Comparison of ENCODE assay signal across 9 mouse cellular contexts in genomic region chr1:64408807-64409582, GRCm38 (mm10).
A peak's percentile ranks its signal among the peaks of the same experiment; 100 is the strongest.
DNase-seq lines count a peak whose midpoint lies in the region; ATAC-seq and TF ChIP-seq lines count a peak whose summit lies in the region.
"Had no signal": no experiment of that assay in that cellular context is flagged by ENCODE, and none has a peak within 500 bp of the region (broad histone marks: within the 10 kb centered on the region; RNA-seq: fewer than 3 reads in every experiment).

No protein-coding gene starts in this region.

- no peaks in the 10 kb centered on the region for H3K4me1 ChIP-seq in kidney, adult 2 months (ENCODE audit: control insufficient read depth, insufficient read depth, low read length)
- no peaks in the 10 kb centered on the region for H3K4me1 ChIP-seq in kidney, embryonic 15.5 days
- no peaks in the 10 kb centered on the region for H3K4me1 ChIP-seq in intestine, embryonic 15.5 days (replicated peaks)
- H3K4me1 ChIP-seq: embryonic facial prominence, embryonic 12.5 days had no signal

- H3K36me3 ChIP-seq in kidney, adult 2 months (ENCODE audit: control insufficient read depth, insufficient read depth, low read length), result no peaks in the 10 kb centered on the region
- no peaks in the 10 kb centered on the region for H3K36me3 ChIP-seq in kidney, embryonic 15.5 days
- H3K36me3 ChIP-seq in intestine, embryonic 15.5 days, result no peaks in the 10 kb centered on the region
- H3K36me3 ChIP-seq: embryonic facial prominence, embryonic 12.5 days had no signal

- no peak overlapping the region for H3K4me3 ChIP-seq in kidney, adult 2 months (ENCODE audit: insufficient read depth, low read depth, low read length)
- H3K4me3 ChIP-seq in kidney, embryonic 15.5 days (replicated peaks), result no peak overlapping the region
- no peak overlapping the region for H3K4me3 ChIP-seq in intestine, embryonic 15.5 days (replicated peaks)
- H3K4me3 ChIP-seq: embryonic facial prominence, embryonic 12.5 days had no signal

- H3K9me3 ChIP-seq in kidney, embryonic 15.5 days (replicated peaks), result no peaks in the 10 kb centered on the region
- H3K9me3 ChIP-seq in intestine, embryonic 15.5 days, result no peaks in the 10 kb centered on the region
- H3K9me3 ChIP-seq: embryonic facial prominence, embryonic 12.5 days had no signal

- H3K9ac ChIP-seq in kidney, embryonic 15.5 days, result no peak overlapping the region
- H3K9ac ChIP-seq in intestine, embryonic 15.5 days, result no peak overlapping the region
- H3K9ac ChIP-seq: embryonic facial prominence, embryonic 12.5 days had no signal

- DNase-seq in kidney, adult 2 months, result peak; percentile 12
- peak; percentile 59 for DNase-seq in adrenal gland, postnatal 10 days
- DNase-seq in cerebellum, postnatal 36 days, result peak; percentile 76 to 78
- peak; percentile 8 to 19 for DNase-seq in left cerebral cortex, adult 9 months (ENCODE audit: low spot score in 2 of 2)
- DNase-seq in MN1 (ENCODE audit: low spot score), result no peak

- no peak overlapping the region for H3K4me2 ChIP-seq in kidney, embryonic 15.5 days
- H3K4me2 ChIP-seq in intestine, embryonic 15.5 days (replicated peaks), result no peak overlapping the region
- H3K4me2 ChIP-seq: embryonic facial prominence, embryonic 12.5 days had no signal

- H3K27me3 ChIP-seq in kidney, adult 2 months (replicated peaks; ENCODE audit: control insufficient read depth, insufficient read depth, low read length), result no peaks in the 10 kb centered on the region
- no peaks in the 10 kb centered on the region for H3K27me3 ChIP-seq in kidney, embryonic 15.5 days
- H3K27me3 ChIP-seq in intestine, embryonic 15.5 days (replicated peaks), result no peaks in the 10 kb centered on the region
- H3K27me3 ChIP-seq: embryonic facial prominence, embryonic 12.5 days had no signal

- no peak overlapping the region for H3K27ac ChIP-seq in kidney, adult 2 months (ENCODE audit: insufficient read depth, low read depth, low read length)
- H3K27ac ChIP-seq in kidney, embryonic 15.5 days, result no peak overlapping the region
- H3K27ac ChIP-seq in intestine, embryonic 15.5 days, result no peak overlapping the region
- H3K27ac ChIP-seq: embryonic facial prominence, embryonic 12.5 days had no signal

- TF ChIP-seq POLR2A in kidney, adult 2 months (IDR thresholded peaks at IDR 0.05; ENCODE audit: low read depth, low read length), result no peak

- 53% methylated on average over 4 of the region's 4 CpGs for WGBS in kidney, adult 2 months
- 48% methylated on average over 4 of the region's 4 CpGs for WGBS in kidney, embryonic 15.5 days
- WGBS in intestine, embryonic 15.5 days, result 82% methylated on average over 4 of the region's 4 CpGs

- TF ChIP-seq CTCF in kidney, adult 2 months (conservative IDR thresholded peaks at IDR 0.05; ENCODE audit: insufficient read depth, insufficient read length, low read depth, low read length), result no peak

- ATAC-seq in kidney, embryonic 15.5 days (replicated peaks; ENCODE audit: low FRiP score), result no peak
- no peak for ATAC-seq in intestine, embryonic 15.5 days
- ATAC-seq in erythroid progenitor cell, adult 5-6 weeks (replicated peaks; ENCODE audit: low FRiP score, poor library complexity, severe bottlenecking), result no peak
